Mouse (Mus musculus) limb, embryonic 14.5 days (tissue): ENCODE measurements around the gene Gm14322. TPM values are rescaled to one million over a fixed set of nuclear protein-coding genes. Genes with fewer than 3 reads are reported as not detected.
"Not testable (repeated sequence)": the region's sequence is repeated elsewhere in the genome, so short reads cannot be mapped to it uniquely, and the experiment has no call there.

Experiments
- ATAC-seq: fragments of 200-750 bp; cut with Nextera tagmentation; 2 replicates; pipeline ENCODE4 v1.8.0; 2017; ENCODE audit warnings: low read depth, moderate number of reproducible peaks, moderate TSS enrichment; ENCODE audit not compliant: low FRiP score
- DNase-seq: peaks from one replicate; pipeline ENCODE4 v3.0.0-alpha.2; 2015; ENCODE audit warnings: low spot score
- H3K27ac ChIP-seq: fragments of 300-500 bp; sonication (generic); replicated peaks from 2 replicates; pipeline ENCODE4 v1.5.1; 2014; ENCODE audit warnings: low read depth, mild to moderate bottlenecking, low read length, moderate library complexity, mixed read lengths
- H3K27me3 ChIP-seq: fragments of 300-500 bp; sonication (generic); 2 replicates; pipeline ENCODE4 v1.6.1; 2014; ENCODE audit warnings: low read length, mixed read lengths; ENCODE audit not compliant: control insufficient read depth, insufficient read depth
- H3K36me3 ChIP-seq: fragments of 300-500 bp; sonication (generic); 2 replicates; pipeline ENCODE4 v1.6.1; 2014; ENCODE audit warnings: mild to moderate bottlenecking, low read length, moderate library complexity, mixed read lengths; ENCODE audit not compliant: control insufficient read depth, insufficient read depth
- H3K4me1 ChIP-seq: fragments of 300-500 bp; sonication (generic); 2 replicates; pipeline ENCODE4 v1.6.1; 2014; ENCODE audit warnings: antibody characterized with exemption, low read length, mixed read lengths; ENCODE audit not compliant: control insufficient read depth, insufficient read depth
- H3K4me2 ChIP-seq: fragments of 300-500 bp; sonication (generic); replicated peaks from 2 replicates; pipeline ENCODE4 v1.6.1; 2014; ENCODE audit warnings: low read depth, mild to moderate bottlenecking, low read length, moderate library complexity; ENCODE audit not compliant: severe bottlenecking
- H3K4me3 ChIP-seq: fragments of 300-500 bp; sonication (generic); replicated peaks from 2 replicates; pipeline ENCODE4 v1.5.1; 2014; ENCODE audit warnings: low read length
- H3K9ac ChIP-seq: fragments of 300-500 bp; sonication (generic); 2 replicates; pipeline ENCODE4 v1.6.1; 2014; ENCODE audit warnings: mild to moderate bottlenecking, low read depth, low read length, moderate library complexity; ENCODE audit not compliant: severe bottlenecking
- H3K9me3 ChIP-seq: fragments of 300-500 bp; sonication (generic); 2 replicates; pipeline ENCODE4 v1.6.1; 2016; ENCODE audit warnings: low read length; ENCODE audit not compliant: control insufficient read depth
- WGBS: fragments of 180-500 bp; shearing (Covaris S2); extraction: QIAGEN DNeasy Blood & Tissue Kit; methylation state at CpG from one replicate; pipeline ENCODE4 v1.1.7; 2014; 5-methylcytosine and 5-hydroxymethylcytosine counted together
- polyA plus RNA-seq, 2 experiments: library from polyadenylated mRNA; depleted of rRNA in 1 of 2; stranded (reverse) in 1 of 2; unstranded in 1 of 2; fragments of >200 nt; fragmentation: Nextera tagmentation in 1 of 2; extraction: Ambion mirVana in 1 of 2; gene quantifications; 2 replicates each; pipeline versions ENCODE4 v1.2.1 to v1.2.3; 2012 to 2014

The Gm14322 gene
- 4.4 and 9.3 TPM in 2 replicates for polyA plus RNA-seq (2012; rRNA removed)
- 5.1 and 10.3 TPM in 2 replicates for polyA plus RNA-seq (2014; fragmentation: Nextera tagmentation; extraction: Ambion mirVana)

- 0 out of 2 replicates have a peak within 1 kb of the TSS, but pooled peaks have one; percentile 13 for H3K4me2 ChIP-seq
- peak; percentile 2 for DNase-seq
- not testable (repeated sequence) for H3K27me3 ChIP-seq, H3K36me3 ChIP-seq, H3K27ac ChIP-seq, H3K4me1 ChIP-seq, ATAC-seq, H3K9ac ChIP-seq, H3K9me3 ChIP-seq
- 25% methylated on average over 9 of the region's 9 CpGs for WGBS
- H3K4me3 ChIP-seq, result peak within 1 kb of the TSS; percentile 27
These were observed at the start of gene Gm14322 for GRCm38 (mm10) chr2:177758941-177759558. TSS of gene Gm14322 (plus strand) at chr2:177759288.

GRCm38 (mm10) chr2:177741487-177741886 is 17.6 kb upstream of the Gm14322 start:
- H3K4me1 ChIP-seq, H3K4me2 ChIP-seq, ATAC-seq, H3K9me3 ChIP-seq, H3K27me3 ChIP-seq, H3K36me3 ChIP-seq, H3K27ac ChIP-seq, H3K4me3 ChIP-seq, H3K9ac ChIP-seq: not testable (repeated sequence)
- 71% methylated on average over 3 of the region's 10 CpGs for WGBS
- DNase-seq, result peak; percentile 2

- not testable (repeated sequence) for H3K27ac ChIP-seq, H3K9ac ChIP-seq, H3K9me3 ChIP-seq, DNase-seq, H3K4me3 ChIP-seq, ATAC-seq, H3K4me1 ChIP-seq, H3K36me3 ChIP-seq, H3K4me2 ChIP-seq, H3K27me3 ChIP-seq
- 48% methylated on average over 1 of the region's 1 CpGs for WGBS
These were observed 28.3 kb downstream of the Gm14322 start for GRCm38 (mm10) chr2:177787351-177787750.

- not testable (repeated sequence) for H3K4me2 ChIP-seq, H3K27me3 ChIP-seq, DNase-seq, ATAC-seq, H3K9me3 ChIP-seq, H3K9ac ChIP-seq, H3K36me3 ChIP-seq, H3K4me3 ChIP-seq, H3K27ac ChIP-seq, H3K4me1 ChIP-seq
- no CpG with 5 or more reads among the region's 2 CpGs for WGBS
These were observed 47.1 kb downstream of the Gm14322 start for GRCm38 (mm10) chr2:177806170-177806569.

Other genes with a start within 250 kb of the Gm14322 start
- not detected in 2 replicates for gene Gm14406, start 181.1 kb upstream of the Gm14322 start, polyA plus RNA-seq (2012; rRNA removed)
- gene Gm14406, start 181.1 kb upstream of the Gm14322 start, polyA plus RNA-seq (2014; fragmentation: Nextera tagmentation; extraction: Ambion mirVana), result not detected in 2 replicates
- 36.0 and 46.9 TPM in 2 replicates for gene Gm14325, start 81.0 kb downstream of the Gm14322 start, polyA plus RNA-seq (2012; rRNA removed)
- gene Gm14325, start 81.0 kb downstream of the Gm14322 start, polyA plus RNA-seq (2014; fragmentation: Nextera tagmentation; extraction: Ambion mirVana), result 33.9 and 39.2 TPM in 2 replicates
- gene Gm14327, start 137.8 kb downstream of the Gm14322 start, polyA plus RNA-seq (2012; rRNA removed), result 1.5 and 3.8 TPM in 2 replicates
- 2.6 and 2.8 TPM in 2 replicates for gene Gm14327, start 137.8 kb downstream of the Gm14322 start, polyA plus RNA-seq (2014; fragmentation: Nextera tagmentation; extraction: Ambion mirVana)
- gene Zfp972, start 166.3 kb downstream of the Gm14322 start, polyA plus RNA-seq (2012; rRNA removed), result 0.37 and 0.97 TPM in 2 replicates
- gene Zfp972, start 166.3 kb downstream of the Gm14322 start, polyA plus RNA-seq (2014; fragmentation: Nextera tagmentation; extraction: Ambion mirVana), result 0.98 TPM in 1 of 2 replicates, not detected in the other
- gene Gm14326, start 198.0 kb downstream of the Gm14322 start, polyA plus RNA-seq (2012; rRNA removed), result 7.2 and 9.6 TPM in 2 replicates
- gene Gm14326, start 198.0 kb downstream of the Gm14322 start, polyA plus RNA-seq (2014; fragmentation: Nextera tagmentation; extraction: Ambion mirVana), result 19.6 and 22.1 TPM in 2 replicates